Mouse (Mus musculus): ENCODE results near the gene Rbms3.

DNA sequence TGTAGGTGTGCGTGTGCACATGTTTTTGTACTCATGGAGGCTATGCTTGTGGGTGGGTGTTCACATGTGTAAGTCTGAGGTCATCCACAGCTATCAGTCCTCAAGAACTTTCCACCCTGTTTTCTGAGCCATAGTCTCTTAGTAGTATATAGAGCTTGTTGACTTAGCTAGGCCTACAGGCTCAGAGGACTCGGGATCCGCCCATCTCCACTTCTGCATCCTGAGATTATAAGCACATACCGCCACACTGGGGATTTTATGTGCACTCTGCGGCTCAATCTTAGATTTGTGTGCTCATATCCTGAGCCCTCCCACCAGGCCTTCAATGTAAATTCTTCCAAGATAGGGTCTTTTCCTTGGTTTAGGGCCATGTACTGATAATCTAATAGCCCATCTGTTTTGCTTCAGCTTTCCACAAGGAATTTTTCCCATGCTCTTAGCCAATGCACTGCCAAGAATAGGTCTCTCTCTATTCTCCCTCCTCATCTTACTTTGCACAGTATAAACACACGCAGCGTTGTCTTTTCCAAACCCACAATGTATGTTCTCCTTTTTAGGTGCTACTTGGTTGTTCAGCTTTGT lies 59.4 kb downstream of the Rbms3 start:
- TF ChIP-seq CTCF (conservative IDR thresholded peaks at IDR 0.05; ENCODE audit: insufficient read depth, insufficient read length, low read depth, low read length) (no peak), POLR2A (IDR thresholded peaks at IDR 0.05; ENCODE audit: low read depth, low read length) (no peak)
